Mouse (Mus musculus): ENCODE measurements at regions not wholly inside any gene's neighbourhood (a gene's known extent, or its start where the extent isn't known, plus 50 kb on each side); places are given as distances from the start of the nearest gene placed in this dataset.

GRCm38 (mm10) chr5:120322031-120322731 lies 109.3 kb upstream of the Lhx5 start:
- H3K9ac ChIP-seq (replicated peaks; ENCODE audit: low read length, poor library complexity, severe bottlenecking): peak overlapping the region; percentile 29; the same call in 1 of the 2 replicates
- H3K27ac ChIP-seq (ENCODE audit: low read depth, low read length): no peak overlapping the region
- 2% methylated on average over 27 of the region's 30 CpGs for WGBS
- DNase-seq (ENCODE audit: low spot score) (no peak), ATAC-seq (ENCODE audit: low FRiP score) (no peak)
- no peaks in the 10 kb centered on the region for H3K9me3 ChIP-seq (ENCODE audit: low read length)
- no peak for TF ChIP-seq CTCF (IDR thresholded peaks at IDR 0.05)
- no peaks in the 10 kb centered on the region for H3K36me3 ChIP-seq (ENCODE audit: insufficient read depth, low read length)
- H3K4me3 ChIP-seq (ENCODE audit: low read depth, low read length): peak overlapping the region; percentile 18; the same call in 1 of the 2 replicates
- H3K4me2 ChIP-seq (ENCODE audit: low read depth, low read length, poor library complexity, severe bottlenecking): peak overlapping the region; percentile 50
- H3K27me3 ChIP-seq (ENCODE audit: insufficient read depth, low read length): 0 out of 2 replicates have a peak, but pooled peaks cover 2% of the 10 kb centered on the region
- H3K4me1 ChIP-seq (ENCODE audit: insufficient read depth, low read length): peaks cover 8% of the 10 kb centered on the region; the same call in 1 of the 2 replicates

DNA sequence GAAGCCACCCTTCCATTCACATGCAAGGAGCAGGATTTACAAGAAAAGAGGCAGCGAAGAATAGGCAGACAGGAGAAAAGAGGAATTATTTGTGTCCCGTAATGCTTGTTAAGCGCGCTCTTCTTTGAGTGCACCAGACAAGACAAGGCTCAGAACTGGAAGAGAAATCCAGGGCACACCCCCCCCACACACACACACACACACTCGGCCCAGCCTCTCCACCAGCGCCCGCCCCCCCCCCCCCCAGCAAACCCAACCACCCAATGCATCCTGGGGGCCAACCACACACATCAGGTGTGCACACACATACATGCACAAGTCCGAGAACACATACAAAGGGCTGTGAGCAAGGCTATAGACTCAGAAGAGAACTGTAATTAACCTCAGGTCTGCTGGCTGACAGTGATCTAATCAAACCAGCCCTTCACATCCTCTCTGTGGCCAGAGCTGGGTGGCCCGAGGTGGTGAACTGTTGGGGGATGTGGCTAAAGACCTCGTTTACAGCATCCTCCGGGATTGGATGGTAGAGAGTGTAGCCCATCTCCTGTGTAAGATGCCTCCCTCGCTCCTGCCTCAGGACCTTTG lies 108.7 kb upstream of the Lhx5 start:
- peaks cover 8% of the 10 kb centered on the region; the same call in 1 of the 2 replicates for H3K4me1 ChIP-seq (ENCODE audit: insufficient read depth, low read length)
- ATAC-seq (ENCODE audit: low FRiP score): no peak
- peak overlapping the region; percentile 29; the same call in 1 of the 2 replicates for H3K9ac ChIP-seq (replicated peaks; ENCODE audit: low read length, poor library complexity, severe bottlenecking)

DNA sequence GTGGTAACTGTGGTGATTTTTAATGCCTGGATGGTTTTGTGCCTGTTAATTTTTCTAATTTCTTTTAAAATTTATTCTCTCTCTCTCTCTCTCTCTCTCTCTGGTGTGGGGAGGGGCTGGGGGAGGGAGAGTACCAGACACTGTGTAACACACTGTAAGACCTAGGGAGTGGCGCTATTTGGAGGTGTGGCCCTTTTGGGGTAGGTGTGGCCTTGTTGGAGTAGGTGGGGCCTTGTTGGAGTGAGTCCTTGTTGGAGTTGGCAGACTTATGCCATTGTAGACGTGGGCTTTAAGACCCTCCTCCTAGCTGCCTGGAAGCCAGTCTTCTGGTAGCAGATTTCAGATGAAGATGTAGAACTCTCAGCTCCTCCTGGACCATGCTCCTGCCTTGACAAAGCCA lies 107.4 kb upstream of the Lhx5 start:
- Histone ChIP-seq H3K4me2 (ENCODE audit: low read depth, low read length, poor library complexity, severe bottlenecking) (no peak overlapping the region), H3K4me1 (ENCODE audit: insufficient read depth, low read length) (peaks cover 8% of the 10 kb centered on the region; the same call in 1 of the 2 replicates), H3K27me3 (ENCODE audit: insufficient read depth, low read length) (no peaks in the 10 kb centered on the region), H3K27ac (ENCODE audit: low read depth, low read length) (no peak overlapping the region), H3K4me3 (ENCODE audit: low read depth, low read length) (no peak overlapping the region), H3K9me3 (ENCODE audit: low read length) (no peaks in the 10 kb centered on the region), H3K36me3 (ENCODE audit: insufficient read depth, low read length) (no peaks in the 10 kb centered on the region), H3K9ac (replicated peaks; ENCODE audit: low read length, poor library complexity, severe bottlenecking) (no peak overlapping the region)
- DNase-seq (ENCODE audit: low spot score): no peak
- 78% methylated on average over 2 of the region's 2 CpGs for WGBS
- ATAC-seq (ENCODE audit: low FRiP score): no peak
- TF ChIP-seq CTCF (IDR thresholded peaks at IDR 0.05): no peak

More for the DNA sequence above, 108.7 kb upstream of the Lhx5 start:
- DNase-seq (ENCODE audit: low spot score): no peak
- Histone ChIP-seq H3K36me3 (ENCODE audit: insufficient read depth, low read length) (no peaks in the 10 kb centered on the region), H3K4me2 (ENCODE audit: low read depth, low read length, poor library complexity, severe bottlenecking) (peak overlapping the region; percentile 50), H3K9me3 (ENCODE audit: low read length) (no peaks in the 10 kb centered on the region), H3K27ac (ENCODE audit: low read depth, low read length) (no peak overlapping the region), H3K27me3 (ENCODE audit: insufficient read depth, low read length) (no peaks in the 10 kb centered on the region), H3K4me3 (ENCODE audit: low read depth, low read length) (peak overlapping the region; percentile 18; the same call in 1 of the 2 replicates)
- WGBS: 10% methylated on average over 12 of the region's 12 CpGs
- no peak for TF ChIP-seq CTCF (IDR thresholded peaks at IDR 0.05)

GRCm38 (mm10) chr5:120325386-120325910 lies 106.1 kb upstream of the Lhx5 start:
- DNase-seq (ENCODE audit: low spot score): no peak
- Histone ChIP-seq H3K27me3 (ENCODE audit: insufficient read depth, low read length) (no peaks in the 10 kb centered on the region), H3K9me3 (ENCODE audit: low read length) (no peaks in the 10 kb centered on the region), H3K4me2 (ENCODE audit: low read depth, low read length, poor library complexity, severe bottlenecking) (no peak overlapping the region), H3K4me1 (ENCODE audit: insufficient read depth, low read length) (peaks cover 8% of the 10 kb centered on the region; the same call in 1 of the 2 replicates), H3K27ac (ENCODE audit: low read depth, low read length) (no peak overlapping the region), H3K36me3 (ENCODE audit: insufficient read depth, low read length) (no peaks in the 10 kb centered on the region), H3K4me3 (ENCODE audit: low read depth, low read length) (no peak overlapping the region), H3K9ac (replicated peaks; ENCODE audit: low read length, poor library complexity, severe bottlenecking) (no peak overlapping the region)
- ATAC-seq (ENCODE audit: low FRiP score): no peak
- WGBS: 64% methylated on average over 16 of the region's 16 CpGs
- TF ChIP-seq CTCF (IDR thresholded peaks at IDR 0.05): no peak

DNA sequence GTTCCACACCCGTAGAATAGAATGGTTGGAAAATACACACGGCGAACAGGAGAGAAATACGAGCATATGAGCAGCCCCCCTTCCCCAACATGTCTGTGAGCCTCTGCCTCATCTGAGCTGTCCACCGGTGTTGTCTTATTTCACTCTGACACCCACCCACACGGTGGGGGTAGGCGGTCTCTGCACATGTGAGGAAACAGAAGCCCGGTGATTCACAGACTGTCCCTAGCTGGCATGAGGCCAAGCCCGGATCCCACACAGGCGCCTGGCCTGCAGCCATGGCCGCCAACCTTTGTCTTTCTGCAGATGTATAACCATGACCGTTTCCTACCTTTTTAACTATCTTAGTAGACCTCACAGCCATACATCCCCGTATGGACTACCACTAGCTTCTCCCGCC lies 99.5 kb upstream of the Lhx5 start:
- H3K9ac ChIP-seq (replicated peaks; ENCODE audit: low read length, poor library complexity, severe bottlenecking): no peak overlapping the region
- no peak overlapping the region for H3K27ac ChIP-seq (ENCODE audit: low read depth, low read length)
- DNase-seq (ENCODE audit: low spot score) (peak; percentile 57), ATAC-seq (ENCODE audit: low FRiP score) (no peak)
- no peak overlapping the region for H3K4me2 ChIP-seq (ENCODE audit: low read depth, low read length, poor library complexity, severe bottlenecking)
- H3K36me3 ChIP-seq (ENCODE audit: insufficient read depth, low read length): no peaks in the 10 kb centered on the region
- no peak overlapping the region for H3K4me3 ChIP-seq (ENCODE audit: low read depth, low read length)
- no peaks in the 10 kb centered on the region for H3K9me3 ChIP-seq (ENCODE audit: low read length)
- 61% methylated on average over 14 of the region's 14 CpGs for WGBS
- no peaks in the 10 kb centered on the region for H3K4me1 ChIP-seq (ENCODE audit: insufficient read depth, low read length)
- no peak for TF ChIP-seq CTCF (IDR thresholded peaks at IDR 0.05)
- H3K27me3 ChIP-seq (ENCODE audit: insufficient read depth, low read length): no peaks in the 10 kb centered on the region; the same call in 1 of the 2 replicates

DNA sequence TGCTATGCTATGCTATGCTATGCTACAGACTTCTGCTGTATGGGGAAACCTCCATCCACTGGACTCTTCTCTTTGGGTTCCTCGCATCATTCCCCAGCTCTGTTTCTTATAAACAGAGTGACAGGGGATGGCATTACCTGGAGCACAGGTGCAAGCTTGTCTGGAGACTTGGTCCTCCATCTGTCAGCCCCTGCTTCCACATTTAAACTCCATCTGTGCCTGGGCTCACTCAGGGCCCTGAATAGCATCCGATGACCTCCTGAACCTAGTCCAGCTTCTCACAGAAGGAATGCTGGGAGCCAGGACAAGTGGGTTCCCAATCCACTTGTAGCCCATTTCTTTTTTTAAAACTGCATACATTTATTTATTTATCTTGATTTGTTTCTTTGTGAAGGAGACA lies 92.3 kb upstream of the Lhx5 start:
- WGBS: 86% methylated on average over 2 of the region's 2 CpGs

More for the DNA sequence above, 92.3 kb upstream of the Lhx5 start:
- H3K27me3 ChIP-seq (ENCODE audit: insufficient read depth, low read length): no peaks in the 10 kb centered on the region; the same call in 1 of the 2 replicates
- H3K4me1 ChIP-seq (ENCODE audit: insufficient read depth, low read length): no peaks in the 10 kb centered on the region
- H3K9ac ChIP-seq (replicated peaks; ENCODE audit: low read length, poor library complexity, severe bottlenecking): no peak overlapping the region
- no peak overlapping the region for H3K4me3 ChIP-seq (ENCODE audit: low read depth, low read length)
- no peak for ATAC-seq (ENCODE audit: low FRiP score)
- H3K4me2 ChIP-seq (ENCODE audit: low read depth, low read length, poor library complexity, severe bottlenecking): no peak overlapping the region
- no peaks in the 10 kb centered on the region for H3K9me3 ChIP-seq (ENCODE audit: low read length)
- no peak for DNase-seq (ENCODE audit: low spot score)
- no peaks in the 10 kb centered on the region for H3K36me3 ChIP-seq (ENCODE audit: insufficient read depth, low read length)
- H3K27ac ChIP-seq (ENCODE audit: low read depth, low read length): no peak overlapping the region
- no peak for TF ChIP-seq CTCF (IDR thresholded peaks at IDR 0.05)
